Mouse (Mus musculus) layer of hippocampus, postnatal 36 days (tissue): ENCODE data around the gene Akirin2. TPM values are rescaled to one million over a fixed set of nuclear protein-coding genes. Genes with fewer than 3 reads are reported as not detected.
A peak's percentile ranks its signal among the peaks of the same experiment; 100 is the strongest.

ENCODE experiments used
- DNase-seq, 2 experiments: peaks; one replicate each; pipeline ENCODE4 v3.0.0; 2022
- total RNA-seq, 2 experiments: library from RNA; stranded (reverse); gene quantifications; 2 replicates each; pipeline ENCODE4 v1.2.3; 2021

Akirin2 gene
- total RNA-seq, 2 experiments from 2014 or later = 102 to 103 TPM

- no peak for DNase-seq
Observed at GRCm38 (mm10) chr4:34584871-34585607, 34.3 kb downstream of the Akirin2 start.

- no peak for DNase-seq
Observed at GRCm38 (mm10) chr4:34603123-34603522, 52.4 kb downstream of the Akirin2 start.

- no peak for DNase-seq
Observed at GRCm38 (mm10) chr4:34606658-34607057, 55.9 kb downstream of the Akirin2 start.

GRCm38 (mm10) chr4:34613571-34614145, 62.9 kb downstream of the Akirin2 start:
- no peak for DNase-seq

- peak; percentile 91 to 93 for DNase-seq
Observed at GRCm38 (mm10) chr4:34614630-34615094, 63.9 kb downstream of the Akirin2 start, which contains the start of the genes Orc3 and Rars2. Gene Orc3, minus strand, starts transcription at chr4:34614944. Gene Rars2, plus strand, starts transcription at chr4:34614957.

GRCm38 (mm10) chr4:34615303-34615702, 64.6 kb downstream of the Akirin2 start:
- DNase-seq = peak in 1 of 2 experiments; percentile 14

GRCm38 (mm10) chr4:34616146-34616545, 65.4 kb downstream of the Akirin2 start:
- no peak for DNase-seq

Other genes starting within 250 kb of the Akirin2 start
- 10 to 100 TPM; 51.2 to 55.0 TPM for gene Orc3, start 64.0 kb downstream of the Akirin2 start, total RNA-seq
- 10 to 100 TPM; 26.4 to 28.8 TPM for gene Rars2, start 64.0 kb downstream of the Akirin2 start, total RNA-seq
- gene Slc35a1, start 136.5 kb downstream of the Akirin2 start, total RNA-seq = 10 to 100 TPM; 20.9 to 22.0 TPM
- 1 to 10 TPM in 1 of 2 experiments, under 1 TPM in 1; 0.77 to 1.9 TPM for gene Cfap206, start 179.3 kb downstream of the Akirin2 start, total RNA-seq
- gene Gm136, start 205.3 kb downstream of the Akirin2 start, total RNA-seq = not detected
- gene Smim8, start 227.5 kb downstream of the Akirin2 start, total RNA-seq = 10 to 100 TPM; 18.9 to 23.2 TPM